In genomic region chr10:96294666-96295065, GRCm38 (mm10) we compare ENCODE assay signal across 9 mouse cellular contexts.
DNase-seq lines count a peak whose midpoint lies in the region; ATAC-seq and TF ChIP-seq lines count a peak whose summit lies in the region.
"Had no signal": no experiment of that assay in that cellular context is flagged by ENCODE, and none has a peak within 500 bp of the region (broad histone marks: within the 10 kb centered on the region; RNA-seq: fewer than 3 reads in every experiment).

No protein-coding gene starts in this region.

- intact Hi-C loops in left cerebral cortex, postnatal 4 days (cut with DNase I): no loop called here

- no peak for ATAC-seq in midbrain, embryonic 13.5 days

- no peak overlapping the region for H3K9ac ChIP-seq in midbrain, embryonic 13.5 days (replicated peaks)
- H3K9ac ChIP-seq: liver, embryonic 15.5 days had no signal

- no peak overlapping the region for H3K4me3 ChIP-seq in lung, adult 2 months (replicated peaks; ENCODE audit: extremely low read depth, low read depth, low read length)
- no peak overlapping the region for H3K4me3 ChIP-seq in bone marrow macrophage, adult 2 months (ENCODE audit: insufficient read depth, low read length)
- no peak overlapping the region for H3K4me3 ChIP-seq in midbrain, embryonic 13.5 days (replicated peaks)
- H3K4me3 ChIP-seq: liver, embryonic 15.5 days had no signal

- TF ChIP-seq POLR2A in lung, adult 2 months (IDR thresholded peaks at IDR 0.05; ENCODE audit: borderline replicate concordance, extremely low read depth, low read depth, low read length): no peak
- TF ChIP-seq POLR2A in bone marrow macrophage, adult 2 months (IDR thresholded peaks at IDR 0.05; ENCODE audit: borderline replicate concordance, low read depth, low read length): no peak

- H3K27me3 ChIP-seq in midbrain, embryonic 13.5 days: no peaks in the 10 kb centered on the region
- H3K27me3 ChIP-seq: liver, embryonic 15.5 days had no signal

- TF ChIP-seq CTCF in lung, adult 2 months (IDR thresholded peaks at IDR 0.05; ENCODE audit: insufficient read depth, low read length): no peak
- TF ChIP-seq CTCF in bone marrow macrophage, adult 2 months (IDR thresholded peaks at IDR 0.05; ENCODE audit: low read depth, low read length): no peak

- peak overlapping the region; percentile 58 for H3K27ac ChIP-seq in bone marrow macrophage, adult 2 months (ENCODE audit: insufficient read depth, low read depth, low read length)
- H3K27ac ChIP-seq in midbrain, embryonic 13.5 days: no peak overlapping the region
- H3K27ac ChIP-seq: liver, embryonic 15.5 days had no signal

- H3K9me3 ChIP-seq in midbrain, embryonic 13.5 days: no peaks in the 10 kb centered on the region
- H3K9me3 ChIP-seq: liver, embryonic 15.5 days had no signal

- DNase-seq in lung, adult 18-20 months: peak; percentile 58 to 61
- DNase-seq in lung, adult 2 months: no peak
- peak; percentile 52 for DNase-seq in kidney, adult 9 months
- DNase-seq in skeletal muscle tissue, adult 2 months (ENCODE audit: low read depth, low spot score): peak; percentile 74
- no peak for DNase-seq in layer of hippocampus, postnatal 14 days (ENCODE audit: low spot score in 2 of 2)
- DNase-seq in left cerebral cortex, postnatal 4 days: no peak

- H3K4me1 ChIP-seq in lung, adult 2 months (ENCODE audit: control insufficient read depth, insufficient read depth, low read length): 0 out of 2 replicates have a peak, but pooled peaks cover 3% of the 10 kb centered on the region
- H3K4me1 ChIP-seq in bone marrow macrophage, adult 2 months (ENCODE audit: control insufficient read depth, insufficient read depth, low read length): peaks cover 19% of the 10 kb centered on the region
- H3K4me1 ChIP-seq in midbrain, embryonic 13.5 days (replicated peaks): peaks cover 3% of the 10 kb centered on the region; the same call in 1 of the 2 replicates
- H3K4me1 ChIP-seq: liver, embryonic 15.5 days had no signal

- WGBS in lung, adult 2 months: 40% methylated on average over 2 of the region's 2 CpGs
- 88% methylated on average over 2 of the region's 2 CpGs for WGBS in midbrain, embryonic 13.5 days

- H3K36me3 ChIP-seq in midbrain, embryonic 13.5 days: no peaks in the 10 kb centered on the region
- H3K36me3 ChIP-seq: liver, embryonic 15.5 days had no signal

- no peak overlapping the region for H3K4me2 ChIP-seq in midbrain, embryonic 13.5 days (replicated peaks)
- H3K4me2 ChIP-seq: liver, embryonic 15.5 days had no signal

Comparison
In these comparisons a context has a peak if more than half of its experiments do, and no peak if none do; other contexts are left out.
1. DNase-seq: peak in lung, adult 18-20 months (2 of 2), kidney, adult 9 months (single experiment) and skeletal muscle tissue, adult 2 months (single experiment); none in lung, adult 2 months (single experiment), layer of hippocampus, postnatal 14 days (0 of 2) and left cerebral cortex, postnatal 4 days (single experiment).